Mouse (Mus musculus): ENCODE data around the gene Sec31b.

Sec31b gene

DNA sequence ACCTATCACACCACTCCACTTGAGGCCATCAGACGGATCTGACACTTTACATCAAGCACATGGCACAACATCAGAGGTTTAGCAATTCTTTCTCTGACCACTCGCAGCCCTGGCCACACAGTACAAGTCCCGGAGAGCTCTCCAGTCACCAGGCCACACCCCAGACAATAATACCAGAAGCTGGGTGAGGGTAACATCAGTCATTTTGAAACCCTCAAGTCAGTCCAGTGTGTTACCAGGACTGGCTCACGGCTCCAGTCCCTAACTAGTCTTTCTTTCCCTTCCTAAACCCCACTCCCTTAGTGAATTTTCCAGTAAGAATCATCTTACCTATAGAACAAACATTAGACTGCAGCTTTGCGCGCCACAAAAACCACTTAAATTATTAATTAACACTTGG, 15.6 kb downstream of the Sec31b start:
- DNase-seq (ENCODE audit: low read depth, low spot score) = no peak

DNA sequence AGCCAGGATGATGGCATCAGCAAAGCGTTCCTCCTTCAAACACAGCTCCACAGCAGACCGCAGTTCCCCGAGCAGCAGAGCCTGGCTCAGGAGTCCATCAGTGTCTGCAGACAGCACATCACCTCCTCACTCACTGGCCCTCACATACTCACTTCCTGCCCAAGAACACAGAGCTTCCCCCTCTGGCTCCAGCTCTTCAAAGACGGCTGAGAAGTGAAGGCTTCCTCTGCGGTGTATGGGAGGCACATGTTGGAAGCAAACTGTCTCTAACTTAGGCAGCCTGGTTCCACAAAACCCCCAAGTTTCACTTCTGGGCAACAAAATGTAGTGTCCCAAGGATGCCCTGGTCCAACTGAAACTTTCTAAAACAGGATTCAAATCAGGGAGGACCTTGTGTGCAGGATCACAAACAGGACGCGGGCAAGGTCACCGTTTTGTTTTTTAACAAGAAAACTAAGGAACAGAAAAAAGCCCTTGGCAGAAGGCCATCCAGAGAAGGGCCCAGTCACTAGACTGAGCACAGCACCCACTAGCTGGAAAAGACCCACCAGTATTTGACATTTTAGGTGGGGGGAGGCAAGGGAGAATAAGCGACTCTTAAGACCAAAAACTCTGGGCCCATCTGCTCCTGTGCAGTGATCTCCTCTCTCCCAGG, 20.0 kb downstream of the Sec31b start:
- DNase-seq (ENCODE audit: low read depth, low spot score) = no peak

DNA sequence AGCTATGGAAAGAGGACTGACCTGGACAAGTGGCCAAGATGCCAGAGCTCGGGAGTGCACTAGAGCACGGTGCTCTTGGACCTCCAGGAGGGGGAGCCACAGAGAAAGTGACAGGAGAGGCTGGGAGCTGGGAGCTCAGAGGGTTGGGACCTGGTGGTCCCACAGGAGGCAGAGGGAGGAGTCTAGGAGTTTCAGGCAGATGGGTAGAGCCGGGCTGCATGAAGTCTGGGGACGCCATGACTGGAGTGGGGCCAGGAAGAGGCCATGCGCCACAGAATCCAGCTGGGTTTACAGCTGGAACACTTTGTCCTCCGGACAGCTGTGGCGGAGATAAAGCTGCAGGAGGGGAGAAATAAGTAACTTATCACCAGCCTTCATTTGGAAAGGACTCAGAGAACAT, 26.5 kb downstream of the Sec31b start:
- DNase-seq (ENCODE audit: low read depth, low spot score) = no peak

DNA sequence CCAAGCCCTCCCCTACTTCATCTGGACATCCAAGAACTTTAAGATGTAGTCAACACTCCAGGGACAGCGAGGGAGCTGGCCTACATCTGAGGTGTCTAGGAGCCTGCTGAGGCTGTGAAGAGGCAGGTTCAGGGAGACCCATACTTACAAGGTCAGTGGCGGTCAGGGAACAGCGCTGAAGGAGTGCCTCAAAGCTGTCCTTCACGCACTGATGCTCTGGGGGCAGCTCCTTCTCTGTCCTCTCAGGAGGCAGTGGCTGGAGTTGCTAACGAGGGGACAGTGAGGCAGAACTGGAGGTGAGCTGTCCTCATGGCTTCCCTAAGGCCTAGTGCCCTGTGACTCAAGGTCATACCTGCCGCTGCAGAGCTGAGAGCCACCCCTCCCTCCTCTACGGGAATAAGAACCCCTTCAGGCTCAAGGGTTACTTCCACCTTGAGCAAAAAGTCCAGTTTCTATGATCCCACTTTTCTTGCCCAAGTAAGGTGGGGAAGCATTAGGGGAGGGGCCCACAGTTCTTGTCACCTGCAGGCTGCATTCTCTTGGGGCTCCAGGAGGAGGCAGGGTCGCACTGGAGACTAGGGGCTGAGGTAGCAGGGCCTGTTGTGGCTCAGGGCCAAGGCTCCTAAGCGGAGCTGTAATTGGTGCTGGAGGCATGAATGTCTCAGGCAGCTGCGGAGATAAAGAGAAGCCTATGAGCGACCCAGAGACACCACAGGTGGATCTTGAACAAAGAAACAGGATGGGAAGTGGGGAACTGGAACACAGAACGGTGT, 27.5 kb downstream of the Sec31b start:
- DNase-seq (ENCODE audit: low read depth, low spot score) = no peak

GRCm38 (mm10) chr19:44515769-44516168, 29.9 kb downstream of the Sec31b start:
- DNase-seq (ENCODE audit: low read depth, low spot score) = no peak

- DNase-seq (ENCODE audit: low read depth, low spot score) = no peak
These were observed 30.9 kb downstream of the Sec31b start for GRCm38 (mm10) chr19:44514521-44515451.

- no peak for DNase-seq (ENCODE audit: low read depth, low spot score)
These were observed 31.7 kb downstream of the Sec31b start for GRCm38 (mm10) chr19:44513921-44514482.

DNA sequence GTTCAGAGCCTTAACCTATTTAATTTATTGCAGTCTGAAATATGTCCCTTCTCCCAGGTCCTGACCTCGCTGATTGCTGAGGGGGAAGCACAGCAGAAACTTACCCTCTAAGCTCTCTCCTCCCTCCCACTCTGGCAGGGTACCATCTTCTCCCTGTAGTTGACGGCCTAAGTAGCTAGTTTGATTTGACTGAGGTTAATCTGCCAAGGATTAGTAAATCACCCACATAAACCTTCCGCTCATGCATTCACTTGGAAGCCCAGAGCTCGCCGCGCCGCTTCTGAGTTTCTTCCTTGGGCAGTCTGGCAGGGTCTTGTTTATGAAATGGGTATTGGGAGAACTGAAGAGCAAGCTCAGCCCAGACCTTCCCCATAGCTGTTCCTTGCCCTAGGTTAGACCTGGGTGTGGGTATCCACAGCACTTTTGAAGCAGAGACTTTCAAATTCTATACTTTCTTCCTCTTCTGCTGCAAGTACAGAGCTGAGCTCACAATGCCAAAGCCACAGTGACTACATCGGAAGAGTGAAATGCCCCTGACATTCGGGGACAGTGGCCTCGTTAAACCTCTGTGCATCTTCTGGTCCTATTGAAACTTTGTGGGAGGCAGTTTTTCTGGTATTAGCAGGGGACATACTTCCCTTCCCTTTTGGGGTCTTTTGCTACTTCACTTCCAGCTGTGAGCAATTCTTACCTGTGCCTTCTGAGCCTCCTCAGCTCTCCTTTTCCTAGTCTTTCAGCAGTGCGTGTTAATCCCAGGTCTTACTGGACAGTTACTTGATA, 32.4 kb downstream of the Sec31b start:
- no peak for DNase-seq (ENCODE audit: low read depth, low spot score)

GRCm38 (mm10) chr19:44512601-44513000, 33.1 kb downstream of the Sec31b start:
- no peak for DNase-seq (ENCODE audit: low read depth, low spot score)

- DNase-seq (ENCODE audit: low read depth, low spot score) = no peak
These were observed 34.0 kb downstream of the Sec31b start for GRCm38 (mm10) chr19:44511451-44512231.

DNA sequence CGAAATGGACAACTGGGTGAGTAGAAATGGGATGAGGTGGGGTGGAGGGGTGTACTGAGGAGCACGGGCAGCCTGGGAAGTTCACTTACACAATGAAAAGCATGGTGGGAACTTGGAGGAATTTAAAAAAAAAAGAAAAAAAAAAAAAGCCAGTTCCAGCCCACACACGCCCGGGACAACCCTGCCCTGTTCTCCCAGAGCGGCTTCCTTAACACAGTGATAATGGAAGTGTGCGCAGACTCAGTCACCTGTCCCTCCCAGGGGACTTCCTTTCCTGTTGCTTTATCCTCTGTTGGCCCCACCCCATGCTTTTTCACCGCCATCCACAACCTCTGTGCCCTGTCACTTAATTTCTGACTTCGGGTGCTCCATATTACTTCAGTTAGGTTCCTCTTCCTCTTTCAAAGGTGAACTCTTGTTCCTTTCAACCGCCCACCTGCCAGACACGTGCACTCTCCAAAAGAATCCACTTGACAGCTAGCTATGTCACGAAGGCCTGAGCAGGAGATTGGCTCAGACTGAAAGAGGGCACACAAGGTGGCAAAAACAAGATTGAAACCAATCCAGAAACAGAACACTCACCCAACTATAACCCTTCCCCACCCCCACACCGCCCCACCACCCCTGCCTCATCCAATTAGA, 35.0 kb downstream of the Sec31b start:
- DNase-seq (ENCODE audit: low read depth, low spot score) = peak; percentile 39

DNA sequence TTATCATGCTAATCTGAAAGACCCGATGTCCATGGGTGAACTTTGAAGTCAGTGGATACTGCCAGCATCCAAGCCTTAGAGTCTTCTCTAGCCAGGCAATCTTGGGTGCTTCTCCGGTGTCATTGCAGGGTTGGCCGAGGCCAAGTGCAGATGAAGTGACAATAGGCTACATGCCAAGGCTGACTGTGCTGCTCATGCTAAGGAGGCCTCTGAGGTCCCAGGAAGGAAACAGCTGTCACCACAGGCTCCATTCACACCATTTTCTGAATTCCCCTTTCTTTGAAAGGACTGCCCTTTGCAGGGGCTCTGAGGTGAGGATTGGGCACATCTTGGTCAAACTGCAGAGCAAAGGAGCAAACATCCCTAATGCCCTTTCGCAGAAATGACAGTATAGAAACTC, 42.9 kb downstream of the Sec31b start:
- no peak for DNase-seq (ENCODE audit: low read depth, low spot score)

DNA sequence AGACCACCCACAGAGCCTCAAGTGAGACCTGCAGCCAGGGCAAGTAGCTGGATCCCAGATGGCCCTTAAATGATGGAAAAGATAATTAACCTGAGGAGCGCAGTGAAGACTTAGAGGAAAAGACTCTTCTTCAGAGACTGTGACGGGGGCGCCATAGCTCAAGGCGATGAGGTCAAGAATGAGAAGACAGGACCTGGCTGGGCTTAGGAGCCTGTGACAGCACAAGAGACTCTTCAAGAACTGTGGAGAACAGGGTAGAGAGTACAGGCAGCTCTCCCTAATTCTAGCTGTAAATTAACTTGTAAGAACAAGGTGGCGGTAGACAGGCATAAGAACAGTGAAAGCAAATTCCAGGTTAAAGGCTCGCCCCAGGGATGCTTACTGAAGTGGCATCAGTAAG, 43.7 kb downstream of the Sec31b start:
- DNase-seq (ENCODE audit: low read depth, low spot score) = no peak

DNA sequence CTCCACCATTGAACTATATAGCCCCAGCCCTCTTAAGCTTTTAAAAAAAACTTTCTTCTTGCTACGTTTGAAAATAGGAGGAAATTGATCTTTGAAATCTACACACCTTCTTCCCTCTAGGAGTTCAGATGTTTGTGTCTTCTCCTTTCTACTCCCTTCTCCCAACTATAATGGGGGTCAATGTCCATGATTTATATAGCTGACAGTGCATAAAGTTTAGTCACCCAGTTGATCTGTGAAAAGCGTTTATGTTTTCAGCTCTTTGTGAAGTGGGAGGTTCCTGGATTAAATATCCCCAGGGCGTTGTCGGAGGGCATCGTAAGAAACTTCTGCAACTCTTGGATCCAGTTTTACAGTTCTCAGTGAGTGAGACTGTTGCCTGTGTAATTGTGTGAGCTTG, 45.4 kb downstream of the Sec31b start:
- no peak for DNase-seq (ENCODE audit: low read depth, low spot score)

- DNase-seq (ENCODE audit: low read depth, low spot score) = no peak
These were observed 46.7 kb downstream of the Sec31b start for GRCm38 (mm10) chr19:44498936-44499335.

GRCm38 (mm10) chr19:44496941-44497340, 48.7 kb downstream of the Sec31b start:
- DNase-seq (ENCODE audit: low read depth, low spot score) = no peak

DNA sequence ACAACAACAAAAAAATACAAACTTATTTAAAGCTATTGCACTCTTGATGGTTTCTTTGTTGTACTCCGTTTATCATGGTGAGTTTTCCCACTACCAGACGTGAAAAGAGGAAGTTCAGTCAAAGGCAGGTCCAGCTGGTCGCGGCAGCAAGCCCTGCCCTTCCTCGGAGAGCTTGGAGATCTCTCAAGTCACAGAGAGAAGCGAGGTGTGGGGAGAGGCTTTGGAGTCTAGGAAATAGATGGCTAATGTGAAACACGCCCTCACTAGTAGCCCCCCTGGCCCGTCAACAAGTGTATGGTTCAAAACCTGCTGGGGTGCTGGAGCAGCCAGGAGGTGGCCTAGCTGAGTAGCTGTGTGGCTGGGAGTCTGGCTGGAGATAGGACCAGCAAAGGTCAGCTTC, 49.2 kb downstream of the Sec31b start:
- peak; percentile 68 for DNase-seq (ENCODE audit: low read depth, low spot score)

DNA sequence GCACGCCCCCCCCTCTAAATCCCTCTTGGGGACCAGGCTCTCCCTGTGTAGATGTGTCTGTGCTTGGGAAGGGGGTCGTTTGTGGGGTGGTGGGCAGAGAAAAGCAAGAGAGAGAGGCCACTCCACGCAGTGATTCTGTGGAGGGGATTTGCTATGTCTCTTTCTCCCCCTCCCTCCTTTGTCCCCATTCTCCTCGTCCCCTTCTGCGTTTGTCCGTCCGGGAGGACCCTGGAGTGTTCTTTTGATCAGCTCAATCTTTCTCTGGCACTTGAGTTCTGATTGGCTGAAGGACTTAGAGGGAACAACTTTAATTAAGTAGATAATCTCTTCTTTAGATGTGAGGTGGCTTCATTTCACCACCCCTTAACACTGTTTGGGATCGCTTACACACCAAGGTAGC, 52.5 kb downstream of the Sec31b start, which contains the start of gene Wnt8b:
Wnt8b (plus strand) TSS at position 345 of the 400 bp plus-strand sequence.
- no peak for DNase-seq (ENCODE audit: low read depth, low spot score)

GRCm38 (mm10) chr19:44487266-44487665, 58.4 kb downstream of the Sec31b start:
- DNase-seq (ENCODE audit: low read depth, low spot score) = peak; percentile 80

DNA sequence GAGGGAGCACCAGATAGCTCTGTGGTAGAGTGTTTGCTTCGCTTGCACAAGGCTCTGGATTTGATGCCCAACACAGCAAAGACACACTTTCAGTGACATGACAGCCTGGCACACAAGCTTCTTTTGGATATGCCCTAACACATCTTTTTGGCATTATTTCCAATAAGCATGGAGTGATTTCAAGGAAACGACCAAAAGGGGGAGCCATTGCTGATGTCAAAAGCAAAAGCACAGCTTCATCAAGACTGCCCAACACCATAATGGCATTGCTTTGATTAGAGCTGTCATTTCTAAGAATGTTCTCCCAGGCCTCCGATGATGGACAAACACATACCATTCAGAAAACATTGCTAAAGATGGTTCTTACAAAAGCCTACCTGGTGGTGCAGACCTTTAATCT, 69.1 kb downstream of the Sec31b start:
- DNase-seq (ENCODE audit: low read depth, low spot score) = peak; percentile 52
